Mouse (Mus musculus) intestine, embryonic 16.5 days (tissue): ENCODE results near the gene Dapl1. TPM values are rescaled to one million over a fixed set of nuclear protein-coding genes. Genes with fewer than 3 reads are reported as not detected.

Source experiments
- ATAC-seq: fragments of 200-750 bp; cut with Nextera tagmentation; 2 replicates; pipeline ENCODE4 v1.8.0; 2017; ENCODE audit warnings: moderate TSS enrichment, moderate library complexity
- H3K27ac ChIP-seq: fragments of 300-500 bp; sonication (generic); 2 replicates; pipeline ENCODE4 v1.5.1; 2014; ENCODE audit warnings: mild to moderate bottlenecking, low read length
- H3K27me3 ChIP-seq: fragments of 300-500 bp; sonication (generic); replicated peaks from 2 replicates; pipeline ENCODE4 v1.6.1; 2014; ENCODE audit warnings: low read length, control low read depth, mixed read lengths; ENCODE audit not compliant: control insufficient read depth, insufficient read depth
- H3K36me3 ChIP-seq: fragments of 300-500 bp; sonication (generic); 2 replicates; pipeline ENCODE4 v1.6.1; 2014; ENCODE audit warnings: low read length, control low read depth; ENCODE audit not compliant: control insufficient read depth, insufficient read depth
- H3K4me1 ChIP-seq: fragments of 300-500 bp; sonication (generic); 2 replicates; pipeline ENCODE4 v1.6.1; 2014; ENCODE audit warnings: low read length, control low read depth, mixed read lengths; ENCODE audit not compliant: control insufficient read depth, insufficient read depth
- H3K4me2 ChIP-seq: fragments of 300-500 bp; sonication (generic); 2 replicates; pipeline ENCODE4 v1.6.1; 2014; ENCODE audit warnings: low read depth, low read length, control low read depth
- H3K4me3 ChIP-seq: fragments of 300-500 bp; sonication (generic); 2 replicates; pipeline ENCODE4 v1.5.1; 2014; ENCODE audit warnings: mild to moderate bottlenecking, low read length
- H3K9ac ChIP-seq: fragments of 300-500 bp; sonication (generic); 2 replicates; pipeline ENCODE4 v1.6.1; 2014; ENCODE audit warnings: low read depth, low read length
- H3K9me3 ChIP-seq: fragments of 300-500 bp; sonication (generic); 2 replicates; pipeline ENCODE4 v1.6.1; 2016; ENCODE audit warnings: low read length, control low read depth; ENCODE audit not compliant: control insufficient read depth
- WGBS: fragments of 180-500 bp; shearing (Covaris S2); extraction: QIAGEN DNeasy Blood & Tissue Kit; methylation state at CpG from one replicate; pipeline ENCODE4 v1.1.7; 2014; 5-methylcytosine and 5-hydroxymethylcytosine counted together
- polyA plus RNA-seq: library from polyadenylated mRNA; unstranded; fragments of >200 nt; fragmentation: Nextera tagmentation; extraction: Ambion mirVana; gene quantifications from 2 replicates; pipeline ENCODE4 v1.2.1, GENCODE M21; 2015

The Dapl1 gene
- polyA plus RNA-seq, 1 experiment from 2014 or later: not detected

- H3K4me3 ChIP-seq: no peak overlapping the region
- H3K4me1 ChIP-seq: peaks cover 21% of the 10 kb centered on the region
- H3K27ac ChIP-seq: no peak overlapping the region
- ATAC-seq: no peak
- H3K9me3 ChIP-seq: no peaks in the 10 kb centered on the region
- WGBS: 74% methylated on average over 9 of the region's 9 CpGs
- H3K27me3 ChIP-seq: no peaks in the 10 kb centered on the region
- H3K4me2 ChIP-seq: no peak overlapping the region
- H3K36me3 ChIP-seq: no peaks in the 10 kb centered on the region
- no peak overlapping the region for H3K9ac ChIP-seq
Observed at GRCm38 (mm10) chr2:59526893-59527292, 42.4 kb downstream of the Dapl1 start.

GRCm38 (mm10) chr2:59529574-59530080, 45.2 kb downstream of the Dapl1 start:
- WGBS: 36% methylated on average over 17 of the region's 17 CpGs

GRCm38 (mm10) chr2:59530811-59531210, 46.4 kb downstream of the Dapl1 start:
- peaks cover 10% of the 10 kb centered on the region for H3K4me1 ChIP-seq
- WGBS: 90% methylated on average over 3 of the region's 3 CpGs
- H3K4me2 ChIP-seq: no peak overlapping the region
- no peak overlapping the region for H3K4me3 ChIP-seq
- H3K27ac ChIP-seq: no peak overlapping the region
- no peak for ATAC-seq
- no peaks in the 10 kb centered on the region for H3K27me3 ChIP-seq
- no peak overlapping the region for H3K9ac ChIP-seq
- H3K36me3 ChIP-seq: no peaks in the 10 kb centered on the region
- H3K9me3 ChIP-seq: no peaks in the 10 kb centered on the region

More at GRCm38 (mm10) chr2:59529574-59530080, 45.2 kb downstream of the Dapl1 start:
- Histone ChIP-seq H3K9me3 (no peaks in the 10 kb centered on the region), H3K4me1 (peaks cover 16% of the 10 kb centered on the region), H3K36me3 (no peaks in the 10 kb centered on the region), H3K9ac (0 out of 2 replicates have a peak overlapping the region, but pooled peaks have one; percentile 26), H3K27ac (peak overlapping the region; percentile 68), H3K4me3 (no peak overlapping the region), H3K27me3 (no peaks in the 10 kb centered on the region), H3K4me2 (peak overlapping the region; percentile 17; the same call in 1 of the 2 replicates)
- ATAC-seq: peak; percentile 92

- WGBS: 85% methylated on average over 3 of the region's 3 CpGs
- Histone ChIP-seq H3K4me1 (peaks cover 13% of the 10 kb centered on the region), H3K9ac (no peak overlapping the region), H3K4me3 (no peak overlapping the region), H3K27me3 (no peaks in the 10 kb centered on the region), H3K4me2 (no peak overlapping the region), H3K36me3 (no peaks in the 10 kb centered on the region), H3K9me3 (no peaks in the 10 kb centered on the region), H3K27ac (no peak overlapping the region)
- no peak for ATAC-seq
Observed at GRCm38 (mm10) chr2:59532999-59533398, 48.5 kb downstream of the Dapl1 start.

- H3K36me3 ChIP-seq: no peaks in the 10 kb centered on the region
- H3K27me3 ChIP-seq: no peaks in the 10 kb centered on the region
- ATAC-seq: no peak
- no peak overlapping the region for H3K4me2 ChIP-seq
- 87% methylated on average over 10 of the region's 10 CpGs for WGBS
- no peak overlapping the region for H3K4me3 ChIP-seq
- no peak overlapping the region for H3K9ac ChIP-seq
- H3K4me1 ChIP-seq: peaks cover 13% of the 10 kb centered on the region
- H3K27ac ChIP-seq: no peak overlapping the region
- no peaks in the 10 kb centered on the region for H3K9me3 ChIP-seq
Observed at GRCm38 (mm10) chr2:59533504-59533903, 49.1 kb downstream of the Dapl1 start.

GRCm38 (mm10) chr2:59533971-59534748, 49.7 kb downstream of the Dapl1 start:
- 0 out of 2 replicates have a peak overlapping the region, but pooled peaks have one; percentile 27 for H3K27ac ChIP-seq

GRCm38 (mm10) chr2:59536958-59537357, 52.5 kb downstream of the Dapl1 start:
- H3K9ac ChIP-seq: no peak overlapping the region
- peak; percentile 72 for ATAC-seq

More at GRCm38 (mm10) chr2:59533971-59534748, 49.7 kb downstream of the Dapl1 start:
- ATAC-seq: 0 out of 2 replicates have a peak, but pooled peaks have one; percentile 16
- H3K9me3 ChIP-seq: no peaks in the 10 kb centered on the region
- WGBS: 65% methylated on average over 15 of the region's 15 CpGs
- no peak overlapping the region for H3K4me3 ChIP-seq
- peaks cover 11% of the 10 kb centered on the region for H3K4me1 ChIP-seq
- H3K9ac ChIP-seq: no peak overlapping the region
- no peaks in the 10 kb centered on the region for H3K27me3 ChIP-seq
- no peaks in the 10 kb centered on the region for H3K36me3 ChIP-seq
- H3K4me2 ChIP-seq: no peak overlapping the region

GRCm38 (mm10) chr2:59538031-59538430, 53.6 kb downstream of the Dapl1 start:
- no peak for ATAC-seq
- no peak overlapping the region for H3K4me2 ChIP-seq
- no peaks in the 10 kb centered on the region for H3K27me3 ChIP-seq
- H3K9me3 ChIP-seq: no peaks in the 10 kb centered on the region
- H3K4me1 ChIP-seq: peaks cover 7% of the 10 kb centered on the region; the same call in 1 of the 2 replicates
- 74% methylated on average over 7 of the region's 7 CpGs for WGBS
- H3K4me3 ChIP-seq: no peak overlapping the region
- H3K9ac ChIP-seq: no peak overlapping the region
- H3K36me3 ChIP-seq: no peaks in the 10 kb centered on the region
- H3K27ac ChIP-seq: no peak overlapping the region

More at GRCm38 (mm10) chr2:59536958-59537357, 52.5 kb downstream of the Dapl1 start:
- peaks cover 6% of the 10 kb centered on the region; the same call in 1 of the 2 replicates for H3K4me1 ChIP-seq
- no peak overlapping the region for H3K4me2 ChIP-seq
- no peaks in the 10 kb centered on the region for H3K36me3 ChIP-seq
- H3K9me3 ChIP-seq: no peaks in the 10 kb centered on the region
- 76% methylated on average over 2 of the region's 2 CpGs for WGBS
- H3K27ac ChIP-seq: no peak overlapping the region; the same call in 1 of the 2 replicates
- no peaks in the 10 kb centered on the region for H3K27me3 ChIP-seq
- no peak overlapping the region for H3K4me3 ChIP-seq

GRCm38 (mm10) chr2:59539796-59540195, 55.3 kb downstream of the Dapl1 start:
- 69% methylated on average over 4 of the region's 4 CpGs for WGBS
- no peaks in the 10 kb centered on the region for H3K36me3 ChIP-seq

More at GRCm38 (mm10) chr2:59539796-59540195, 55.3 kb downstream of the Dapl1 start:
- no peak overlapping the region for H3K4me3 ChIP-seq
- H3K4me2 ChIP-seq: no peak overlapping the region
- H3K9ac ChIP-seq: no peak overlapping the region
- H3K4me1 ChIP-seq: peaks cover 10% of the 10 kb centered on the region; the same call in 1 of the 2 replicates
- no peaks in the 10 kb centered on the region for H3K9me3 ChIP-seq
- no peak for ATAC-seq
- no peak overlapping the region for H3K27ac ChIP-seq
- no peaks in the 10 kb centered on the region for H3K27me3 ChIP-seq
